Mouse (Mus musculus) intestine, postnatal 0 days (tissue): Measurements from ENCODE around the gene Aar2. TPM values are rescaled to one million over a fixed set of nuclear protein-coding genes. Genes with fewer than 3 reads are reported as not detected.

Experiments used
- ATAC-seq: fragments of 200-750 bp; cut with Nextera tagmentation; 2 replicates; pipeline ENCODE4 v1.8.0; 2017; ENCODE audit warnings: mild to moderate bottlenecking, moderate TSS enrichment, moderate library complexity
- H3K27ac ChIP-seq: fragments of 300-500 bp; sonication (generic); 2 replicates; pipeline ENCODE4 v1.5.1; 2014; ENCODE audit warnings: mild to moderate bottlenecking, low read depth, low read length, moderate library complexity
- H3K27me3 ChIP-seq: fragments of 300-500 bp; sonication (generic); replicated peaks from 2 replicates; pipeline ENCODE4 v1.6.1; 2014; ENCODE audit warnings: low read length, mixed read lengths; ENCODE audit not compliant: control insufficient read depth, insufficient read depth
- H3K36me3 ChIP-seq: fragments of 300-500 bp; sonication (generic); 2 replicates; pipeline ENCODE4 v1.6.1; 2014; ENCODE audit warnings: mild to moderate bottlenecking, moderate library complexity; ENCODE audit not compliant: control insufficient read depth, insufficient read depth
- H3K4me1 ChIP-seq: fragments of 300-500 bp; sonication (generic); replicated peaks from 2 replicates; pipeline ENCODE4 v1.6.1; 2014; ENCODE audit warnings: antibody characterized with exemption, low read length, mixed read lengths; ENCODE audit not compliant: control insufficient read depth, insufficient read depth
- H3K4me2 ChIP-seq: fragments of 300-500 bp; sonication (generic); replicated peaks from 2 replicates; pipeline ENCODE4 v1.6.1; 2014; ENCODE audit warnings: low read depth, mild to moderate bottlenecking, moderate library complexity
- H3K4me3 ChIP-seq: fragments of 300-500 bp; sonication (generic); 2 replicates; pipeline ENCODE4 v1.5.1; 2014; ENCODE audit warnings: low read depth, low read length
- H3K9ac ChIP-seq: fragments of 300-500 bp; sonication (generic); 2 replicates; pipeline ENCODE4 v1.6.1; 2014; ENCODE audit warnings: mild to moderate bottlenecking, low read depth, low read length
- H3K9me3 ChIP-seq: fragments of 300-500 bp; sonication (generic); 2 replicates; pipeline ENCODE4 v1.6.1; 2016; ENCODE audit warnings: mixed run types; ENCODE audit not compliant: control insufficient read depth
- CTCF ChIP-seq: sonication (generic); IDR thresholded peaks from 2 replicates; pipeline ENCODE4 v1.5.1; 2016; ENCODE audit warnings: low read depth, mild to moderate bottlenecking, control low read depth, antibody characterized with exemption, moderate library complexity
- WGBS: fragments of 180-500 bp; shearing (Covaris S2); extraction: QIAGEN DNeasy Blood & Tissue Kit; methylation state at CpG from one replicate; pipeline ENCODE4 v1.1.7; 2014; 5-methylcytosine and 5-hydroxymethylcytosine counted together
- polyA plus RNA-seq: library from polyadenylated mRNA; unstranded; fragments of >200 nt; fragmentation: Nextera tagmentation; extraction: Ambion mirVana; gene quantifications from 2 replicates; pipeline ENCODE4 v1.2.1, GENCODE M21; 2015

The Aar2 gene
- polyA plus RNA-seq, 1 experiment from 2014 or later, result 25.4 TPM

DNA sequence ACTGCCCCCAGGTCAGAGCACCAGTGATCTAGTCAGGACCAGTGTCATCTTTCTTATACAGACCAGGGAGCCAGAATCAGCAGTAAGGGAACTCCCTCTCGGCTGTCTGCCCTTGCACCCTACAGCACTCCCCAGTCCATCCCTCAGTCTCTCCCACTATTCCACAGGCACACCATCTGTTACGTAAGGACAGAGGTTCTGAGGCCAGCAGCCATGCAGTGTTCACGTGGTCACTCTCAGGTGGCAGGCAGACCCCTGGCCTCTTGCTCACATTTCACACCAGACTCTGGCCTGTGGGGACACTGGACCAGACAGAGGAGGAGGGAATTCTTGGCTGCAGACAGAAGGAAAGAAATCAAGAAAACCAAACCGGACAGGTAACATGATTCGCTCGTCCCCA lies 24.1 kb downstream of the Aar2 start:
- no peak for ATAC-seq
- Histone ChIP-seq H3K36me3 (peaks cover 27% of the 10 kb centered on the region), H3K4me3 (no peak overlapping the region), H3K4me2 (no peak overlapping the region), H3K27ac (no peak overlapping the region), H3K27me3 (no peaks in the 10 kb centered on the region), H3K9ac (no peak overlapping the region), H3K9me3 (no peaks in the 10 kb centered on the region), H3K4me1 (no peaks in the 10 kb centered on the region)
- WGBS, result 78% methylated on average over 6 of the region's 6 CpGs
- TF ChIP-seq CTCF, result no peak

DNA sequence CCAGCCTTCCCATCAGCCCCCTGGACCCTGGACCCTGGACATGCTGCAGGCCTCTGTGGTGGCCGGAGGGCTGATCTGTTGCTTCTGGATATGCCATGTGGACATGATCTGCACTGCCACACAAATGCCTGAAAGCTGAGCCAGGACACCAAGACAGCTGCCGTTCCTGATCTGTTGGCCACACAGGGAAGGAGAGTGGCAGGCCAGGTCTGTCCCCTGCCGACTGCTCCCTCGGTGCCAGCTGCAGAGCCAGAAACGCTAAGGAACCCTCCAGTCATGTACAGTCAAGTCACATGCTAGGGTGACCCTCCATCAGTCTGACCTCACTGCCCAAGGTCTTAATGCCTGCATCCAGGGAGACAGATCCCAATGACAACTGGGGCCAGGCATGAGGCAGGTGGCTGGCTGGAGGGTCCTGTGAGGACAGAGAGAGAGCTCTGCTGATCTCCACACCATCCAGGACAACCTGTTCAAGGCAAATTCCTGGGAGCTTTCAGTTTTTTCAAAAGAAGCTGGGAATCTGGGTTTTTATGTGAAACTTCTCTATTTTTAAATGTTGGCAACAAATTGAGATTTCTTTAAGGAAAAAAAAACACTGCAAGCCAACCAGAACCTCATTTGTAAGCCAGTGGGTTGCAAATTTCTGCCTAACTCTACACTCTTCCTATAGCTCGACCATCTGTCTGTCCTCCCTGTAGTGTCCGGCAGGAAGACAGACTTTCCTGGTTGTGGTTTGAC lies 29.6 kb downstream of the Aar2 start:
- Histone ChIP-seq H3K27ac (no peak overlapping the region), H3K4me2 (no peak overlapping the region), H3K9me3 (no peaks in the 10 kb centered on the region), H3K4me1 (no peaks in the 10 kb centered on the region), H3K9ac (no peak overlapping the region), H3K36me3 (no peaks in the 10 kb centered on the region), H3K27me3 (no peaks in the 10 kb centered on the region), H3K4me3 (no peak overlapping the region)
- ATAC-seq, result no peak
- WGBS, result 80% methylated on average over 7 of the region's 7 CpGs
- no peak for TF ChIP-seq CTCF

DNA sequence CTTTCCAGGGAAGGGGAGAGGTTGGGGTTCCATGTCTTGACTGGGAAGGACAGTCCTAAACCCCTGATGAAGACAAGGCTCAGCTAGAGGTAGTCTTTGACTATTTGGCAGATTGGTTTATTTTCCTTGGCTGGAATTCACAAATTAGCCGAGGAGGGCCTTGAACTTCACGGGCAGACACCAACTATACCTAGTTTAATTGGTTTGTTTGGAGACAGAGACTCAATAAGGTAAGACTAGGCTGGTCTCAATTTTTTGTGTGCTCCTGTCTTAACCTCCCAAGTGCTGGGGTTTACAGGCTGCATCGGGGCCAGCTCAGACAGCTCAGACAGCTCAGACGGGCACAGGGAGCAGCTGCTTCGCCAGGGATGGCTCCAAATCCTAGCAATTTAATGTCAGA lies 33.1 kb downstream of the Aar2 start:
- Histone ChIP-seq H3K4me2 (no peak overlapping the region), H3K9ac (no peak overlapping the region), H3K36me3 (no peaks in the 10 kb centered on the region), H3K4me3 (no peak overlapping the region), H3K27me3 (no peaks in the 10 kb centered on the region), H3K9me3 (no peaks in the 10 kb centered on the region), H3K27ac (no peak overlapping the region), H3K4me1 (no peaks in the 10 kb centered on the region)
- 84% methylated on average over 5 of the region's 5 CpGs for WGBS
- no peak for TF ChIP-seq CTCF
- no peak for ATAC-seq

DNA sequence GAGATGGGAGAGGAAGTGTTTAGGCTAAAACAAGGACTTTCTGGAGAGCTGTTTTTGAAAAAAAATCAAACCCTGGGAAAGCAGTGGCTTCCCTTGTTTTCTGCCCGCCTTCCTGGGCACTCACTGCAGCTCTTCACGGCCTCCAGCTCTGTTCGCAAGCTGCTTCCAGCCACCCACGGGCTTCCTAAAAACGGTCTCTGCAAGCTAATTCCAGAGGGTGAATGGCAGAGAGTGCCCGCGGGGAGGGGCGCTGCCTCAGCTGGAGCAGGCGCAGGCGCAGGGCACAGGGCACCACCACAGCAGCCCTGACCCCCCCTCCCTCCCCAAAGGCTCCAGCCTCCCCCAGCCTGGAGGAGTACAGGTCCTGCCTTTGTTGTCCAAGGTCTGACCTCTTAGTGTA lies 33.9 kb downstream of the Aar2 start:
- no peak for ATAC-seq

DNA sequence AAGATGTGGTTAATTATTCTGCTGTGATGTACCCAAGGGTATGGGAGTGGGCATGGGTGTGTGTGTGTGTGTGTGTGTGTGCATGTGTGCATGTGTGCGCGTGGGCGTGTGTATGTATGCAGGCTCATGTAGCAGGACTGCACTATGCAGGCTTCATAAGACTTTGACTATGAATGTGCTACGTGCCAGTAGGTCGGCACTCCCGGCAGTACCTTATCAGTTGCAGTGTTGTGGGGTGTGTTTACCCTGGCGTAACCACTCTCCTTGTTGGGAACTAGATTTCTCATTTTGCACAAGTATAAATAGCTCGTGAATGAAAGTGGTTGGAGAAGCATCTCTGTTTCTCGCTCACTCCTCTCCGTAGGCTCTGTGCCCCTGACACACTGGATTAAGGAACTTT lies 35.5 kb downstream of the Aar2 start:
- Histone ChIP-seq H3K4me1 (no peaks in the 10 kb centered on the region), H3K4me3 (no peak overlapping the region), H3K27ac (no peak overlapping the region), H3K27me3 (no peaks in the 10 kb centered on the region), H3K9ac (no peak overlapping the region), H3K36me3 (no peaks in the 10 kb centered on the region), H3K9me3 (no peaks in the 10 kb centered on the region), H3K4me2 (no peak overlapping the region)
- WGBS, result 61% methylated on average over 10 of the region's 10 CpGs
- TF ChIP-seq CTCF, result no peak
- ATAC-seq, result no peak

More for the DNA sequence above, 33.9 kb downstream of the Aar2 start:
- no peak overlapping the region for H3K9ac ChIP-seq
- no peaks in the 10 kb centered on the region for H3K4me1 ChIP-seq
- H3K9me3 ChIP-seq, result no peaks in the 10 kb centered on the region
- no peak overlapping the region for H3K4me2 ChIP-seq
- no peak overlapping the region for H3K27ac ChIP-seq
- no peak for TF ChIP-seq CTCF
- WGBS, result 57% methylated on average over 10 of the region's 10 CpGs
- no peaks in the 10 kb centered on the region for H3K36me3 ChIP-seq
- H3K4me3 ChIP-seq, result no peak overlapping the region
- no peaks in the 10 kb centered on the region for H3K27me3 ChIP-seq

DNA sequence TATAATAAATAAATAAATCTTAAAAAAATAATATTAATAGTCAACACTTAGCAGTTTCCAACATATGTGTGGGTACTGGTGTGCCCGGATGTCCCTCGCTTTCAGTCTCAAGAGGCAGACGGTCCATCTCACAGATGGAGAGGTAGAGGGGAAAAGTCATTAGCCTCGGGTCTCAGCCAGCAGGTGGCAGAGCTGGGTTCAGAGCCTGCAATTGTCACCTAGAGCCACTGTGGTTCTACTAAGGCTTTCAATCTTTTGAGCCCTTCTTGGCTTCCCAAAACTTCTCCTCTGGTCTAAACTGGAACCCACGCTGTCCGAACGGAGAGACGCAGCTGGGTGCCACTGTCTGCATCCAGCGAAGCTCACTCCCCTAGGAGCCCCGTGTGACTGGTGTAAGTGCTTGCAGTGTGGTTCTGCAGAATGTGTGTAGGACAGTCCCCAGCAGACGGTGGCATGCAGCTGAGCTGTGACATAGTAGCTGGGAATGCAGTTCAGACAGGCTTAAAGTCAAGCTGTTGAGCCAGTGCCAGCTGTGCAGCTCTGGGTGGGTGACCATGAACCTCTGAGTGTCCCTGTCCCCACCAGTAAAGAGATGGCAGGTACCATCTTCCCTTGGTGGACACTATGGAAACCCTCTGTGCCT lies 36.9 kb downstream of the Aar2 start:
- H3K4me2 ChIP-seq, result no peak overlapping the region
- TF ChIP-seq CTCF, result peak; percentile 58
- no peaks in the 10 kb centered on the region for H3K9me3 ChIP-seq
- H3K4me1 ChIP-seq, result no peaks in the 10 kb centered on the region
- H3K27me3 ChIP-seq, result no peaks in the 10 kb centered on the region
- no peak overlapping the region for H3K4me3 ChIP-seq
- WGBS, result 54% methylated on average over 11 of the region's 11 CpGs
- H3K27ac ChIP-seq, result no peak overlapping the region
- H3K36me3 ChIP-seq, result no peaks in the 10 kb centered on the region
- H3K9ac ChIP-seq, result no peak overlapping the region
- no peak for ATAC-seq
